Mouse (Mus musculus): ENCODE results near the gene Lamtor5. TPM values are rescaled to one million over a fixed set of nuclear protein-coding genes. Genes with fewer than 3 reads are reported as not detected.

Gene Lamtor5
- total RNA-seq (2023): 10 to 100 TPM; 46.0 to 48.8 TPM

DNA sequence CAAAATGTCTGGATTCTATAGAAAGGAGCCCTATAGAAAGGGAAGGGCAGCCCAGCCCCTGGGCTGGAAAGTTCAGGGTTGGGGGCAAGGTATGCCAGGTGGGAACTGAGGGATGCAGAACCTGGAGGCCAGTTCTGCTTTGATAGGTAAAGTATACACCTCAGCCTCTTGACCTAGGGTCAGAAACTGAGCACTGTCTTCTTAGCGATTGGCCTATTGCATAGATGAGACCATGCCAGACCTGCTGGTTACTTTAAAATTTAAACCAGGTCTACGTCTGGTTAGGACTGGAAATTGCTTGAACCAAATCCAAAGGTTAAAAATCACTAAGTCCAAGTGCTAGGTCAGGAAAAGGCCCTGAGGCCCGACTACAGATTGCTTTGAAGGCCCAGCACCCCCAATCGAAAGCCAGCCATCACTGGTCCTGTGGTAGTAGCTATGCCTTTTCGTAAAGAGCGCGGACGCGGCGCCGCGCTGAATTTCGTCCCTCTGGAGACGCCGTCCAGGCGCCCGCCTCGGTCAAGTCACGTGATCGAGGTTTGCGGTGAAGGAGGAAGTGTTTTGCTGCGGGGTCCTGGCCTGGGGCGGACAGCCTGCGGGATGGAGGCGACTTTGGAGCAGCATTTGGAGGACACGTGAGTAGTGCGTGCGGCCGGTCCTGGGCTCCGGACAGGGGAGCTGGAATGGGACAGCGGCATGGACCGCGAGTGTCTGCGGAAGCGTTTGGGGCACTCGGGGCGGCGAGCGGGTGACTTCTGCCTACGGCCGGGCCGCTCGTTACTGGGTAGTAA, at the start of gene Lamtor5:
Lamtor5 (plus strand) TSS at position 380 of the 791 bp plus-strand sequence.

DNA sequence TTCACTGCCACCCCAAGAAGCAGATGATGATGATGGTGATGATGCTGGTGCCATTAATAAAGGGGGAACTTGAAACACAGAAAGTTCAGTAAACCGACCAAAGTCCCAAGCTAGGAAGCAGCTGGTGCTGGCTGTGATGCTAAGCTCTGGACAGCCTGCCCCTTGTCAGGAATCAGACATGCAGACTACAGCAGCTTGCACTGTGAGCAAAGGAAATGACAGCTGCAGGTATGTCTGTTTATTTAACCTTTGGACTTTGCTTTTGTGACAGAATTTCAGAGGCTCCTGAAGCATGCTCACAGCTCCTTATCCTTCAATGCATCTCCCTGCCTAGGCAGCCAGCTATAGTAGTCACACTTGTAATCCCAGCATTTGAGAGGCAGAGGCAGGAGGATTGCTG, 48.1 kb upstream of the Lamtor5 start, which contains the start of gene A630076J17Rik:
A630076J17Rik (plus strand) TSS at position 88 of the 400 bp plus-strand sequence.

GRCm38 (mm10) chr3:107239607-107240006, 39.1 kb upstream of the Lamtor5 start, which contains the start of gene Prok1:
TSS of gene Prok1 (minus strand) at chr3:107239707.

GRCm38 (mm10) chr3:107290764-107291381, 12.2 kb downstream of the Lamtor5 start, which contains the start of gene Slc16a4:
TSS of gene Slc16a4 (plus strand) at chr3:107291230.

Other genes starting within 250 kb of the Lamtor5 start
- 10 to 100 TPM; 50.1 to 53.5 TPM for gene Kcna3, start 242.7 kb upstream of the Lamtor5 start, total RNA-seq (2023)
- under 1 TPM; 0.18 to 0.29 TPM for gene Kcna2, start 177.7 kb upstream of the Lamtor5 start, total RNA-seq (2023)
- not detected for gene Kcna10, start 95.8 kb upstream of the Lamtor5 start, total RNA-seq (2023)
- gene Cym, start 57.1 kb upstream of the Lamtor5 start, total RNA-seq (2023): not detected
- gene A630076J17Rik, start 48.2 kb upstream of the Lamtor5 start, total RNA-seq (2023): not detected
- not detected for gene Prok1, start 39.2 kb upstream of the Lamtor5 start, total RNA-seq (2023)
- 1 to 10 TPM; 1.1 to 1.3 TPM for gene Slc16a4, start 12.4 kb downstream of the Lamtor5 start, total RNA-seq (2023)
- 10 to 100 TPM; 69.7 to 71.6 TPM for gene Rbm15, start 54.8 kb downstream of the Lamtor5 start, total RNA-seq (2023)
- not detected for gene Kcnc4, start 180.7 kb downstream of the Lamtor5 start, total RNA-seq (2023)
- not detected for gene Slc6a17, start 239.2 kb downstream of the Lamtor5 start, total RNA-seq (2023)

All from B cell, adult 67 days (primary cell).